11 mouse cellular contexts compared by ENCODE assay signal in genomic region chr8:119426069-119426735, GRCm38 (mm10). TPM values are rescaled to one million over a fixed set of nuclear protein-coding genes. Genes with fewer than 3 reads are reported as not detected.
DNase-seq lines count a peak whose midpoint lies in the region; ATAC-seq and TF ChIP-seq lines count a peak whose summit lies in the region.
"Had no signal": no experiment of that assay in that cellular context is flagged by ENCODE, and none has a peak within 500 bp of the region (broad histone marks: within the 10 kb centered on the region; RNA-seq: fewer than 3 reads in every experiment).

No protein-coding gene starts in this region.

- TF ChIP-seq CTCF in heart, adult 2 months (IDR thresholded peaks at IDR 0.05): no peak

- intact Hi-C loops in heart, adult 2 months (cut with DNase I): no loop called here

- H3K79me2 ChIP-seq in heart, adult 2 months (replicated peaks; ENCODE audit: control insufficient read depth, insufficient read depth, low read length): no peaks in the 10 kb centered on the region

- peak in 1 of 2 experiments; percentile 58 for DNase-seq in heart, adult 2 months
- DNase-seq in heart, postnatal 4 days: no peak
- peak; percentile 81 for DNase-seq in 416B (ENCODE audit: low read depth)
- DNase-seq in heart, adult 9 months (ENCODE audit: low spot score in 2 of 2): peak; percentile 51 to 72
- no peak for DNase-seq in cerebellum, postnatal 10 days
- no peak for DNase-seq in ovary, adult 18-20 months (ENCODE audit: low spot score)
- no peak for DNase-seq in right cerebral cortex, postnatal 10 days (ENCODE audit: low spot score in 2 of 2)
- DNase-seq: cerebellum, adult 18-20 months had no signal

- H3K9ac ChIP-seq in heart, adult 2 months (ENCODE audit: low read depth, low read length): peak overlapping the region; percentile 17
- H3K9ac ChIP-seq in liver, embryonic 12.5 days: no peak overlapping the region
- H3K9ac ChIP-seq: neural tube, embryonic 12.5 days had no signal

- H3K27me3 ChIP-seq in heart, adult 2 months (ENCODE audit: control insufficient read depth, insufficient read depth, low read length): no peaks in the 10 kb centered on the region
- peaks cover 2% of the 10 kb centered on the region; the same call in 1 of the 2 replicates for H3K27me3 ChIP-seq in liver, embryonic 12.5 days (replicated peaks)
- H3K27me3 ChIP-seq: neural tube, embryonic 12.5 days had no signal

- no peak for TF ChIP-seq EP300 in heart, adult 2 months (IDR thresholded peaks at IDR 0.05; ENCODE audit: insufficient read depth, low read depth, low read length)

- no peaks in the 10 kb centered on the region for H3K9me3 ChIP-seq in liver, embryonic 12.5 days (replicated peaks)
- H3K9me3 ChIP-seq: neural tube, embryonic 12.5 days had no signal

- no peak overlapping the region for H3K4me3 ChIP-seq in heart, adult 2 months
- no peak overlapping the region for H3K4me3 ChIP-seq in liver, embryonic 12.5 days
- H3K4me3 ChIP-seq: neural tube, embryonic 12.5 days had no signal

- TF ChIP-seq POLR2A in heart, adult 2 months (IDR thresholded peaks at IDR 0.05; ENCODE audit: insufficient read depth, low read depth, low read length): no peak

- H3K36me3 ChIP-seq in heart, adult 2 months (ENCODE audit: control insufficient read depth, insufficient read depth, low read length): no peaks in the 10 kb centered on the region
- H3K36me3 ChIP-seq in liver, embryonic 12.5 days: no peaks in the 10 kb centered on the region
- H3K36me3 ChIP-seq: neural tube, embryonic 12.5 days had no signal

- no peak for ATAC-seq in liver, embryonic 12.5 days

- peak overlapping the region; percentile 85 for H3K27ac ChIP-seq in heart, adult 2 months
- H3K27ac ChIP-seq in liver, embryonic 12.5 days: peak overlapping the region; percentile 57
- H3K27ac ChIP-seq: neural tube, embryonic 12.5 days had no signal

- 51% methylated on average over 6 of the region's 6 CpGs for WGBS in heart, adult 2 months
- 57% methylated on average over 6 of the region's 6 CpGs for WGBS in liver, embryonic 12.5 days (ENCODE audit: insufficient replicate concordance)

- H3K4me2 ChIP-seq in liver, embryonic 12.5 days: peak overlapping the region; percentile 13; the same call in 1 of the 2 replicates
- H3K4me2 ChIP-seq: neural tube, embryonic 12.5 days had no signal

- H3K4me1 ChIP-seq in heart, adult 2 months (ENCODE audit: control insufficient read depth, insufficient read depth, low read length): peaks cover 52% of the 10 kb centered on the region
- H3K4me1 ChIP-seq in liver, embryonic 12.5 days: peaks cover 60% of the 10 kb centered on the region
- H3K4me1 ChIP-seq: neural tube, embryonic 12.5 days had no signal

RNA-seq across cellular contexts. Expression of gene Osgin1, which starts 7.7 kb away (rescaled TPM):
- total RNA-seq in heart, adult 2 months (2021): 1 to 10 TPM; 3.9 to 5.5 TPM
- polyA plus RNA-seq in heart, adult 2 months (2012; rRNA removed): 7.2 and 7.8 TPM in 2 replicates
- 1 to 10 TPM in 1 of 2 experiments, under 1 TPM in 1; 0.55 to 1.5 TPM for total RNA-seq in heart, postnatal 4 days (2021)
- 13.3 and 13.6 TPM in 2 replicates for polyA plus RNA-seq in liver, embryonic 12.5 days (2016; fragmentation: Nextera tagmentation; extraction: Ambion mirVana)

RNA-seq across cellular contexts. Expression of gene Necab2, which starts 20.3 kb away (rescaled TPM):
- total RNA-seq in heart, adult 2 months (2021): not detected
- not detected in 2 replicates for polyA plus RNA-seq in heart, adult 2 months (2012; rRNA removed)
- under 1 TPM in 1 of 2 experiments, not detected in 1; 0.23 TPM for total RNA-seq in heart, postnatal 4 days (2021)
- 0.23 and 0.25 TPM in 2 replicates for polyA plus RNA-seq in liver, embryonic 12.5 days (2016; fragmentation: Nextera tagmentation; extraction: Ambion mirVana)
- total RNA-seq: heart, postnatal 36 days had no signal

RNA-seq across cellular contexts. Expression of gene Mlycd, which starts 31.5 kb away (rescaled TPM):
- total RNA-seq in heart, adult 2 months (2021): 100 to 1,000 TPM; 110 to 118 TPM
- 83.8 and 99.1 TPM in 2 replicates for polyA plus RNA-seq in heart, adult 2 months (2012; rRNA removed)
- total RNA-seq in heart, postnatal 4 days (2021): 10 to 100 TPM; 70.4 to 72.5 TPM
- 11.7 TPM in 2 replicates for polyA plus RNA-seq in liver, embryonic 12.5 days (2016; fragmentation: Nextera tagmentation; extraction: Ambion mirVana)

Comparison
In these comparisons a context has a peak if more than half of its experiments do, and no peak if none do; other contexts are left out.
1. DNase-seq: peak in 416B (single experiment) and heart, adult 9 months (2 of 2); none in heart, postnatal 4 days (single experiment), cerebellum, postnatal 10 days (0 of 2), ovary, adult 18-20 months (single experiment) and right cerebral cortex, postnatal 10 days (0 of 2).